Mouse (Mus musculus): ENCODE measurements around the gene Cacna2d4. TPM values are rescaled to one million over a fixed set of nuclear protein-coding genes. Genes with fewer than 3 reads are reported as not detected.

Gene Cacna2d4
- polyA plus RNA-seq, 1 experiment from 2014 or later = not detected

Other genes starting within 250 kb of the Cacna2d4 start
- gene Dcp1b, start 61.3 kb upstream of the Cacna2d4 start, polyA plus RNA-seq (2015; fragmentation: Nextera tagmentation; extraction: Ambion mirVana) = 6.0 and 6.3 TPM in 2 replicates
- gene Cacna1c, start 40.1 kb upstream of the Cacna2d4 start, polyA plus RNA-seq (2015; fragmentation: Nextera tagmentation; extraction: Ambion mirVana) = 41.8 and 43.3 TPM in 2 replicates
- 0.13 and 0.17 TPM in 2 replicates for gene Lrtm2, start 94.2 kb downstream of the Cacna2d4 start, polyA plus RNA-seq (2015; fragmentation: Nextera tagmentation; extraction: Ambion mirVana)
- 25.2 and 33.6 TPM in 2 replicates for gene Adipor2, start 181.2 kb downstream of the Cacna2d4 start, polyA plus RNA-seq (2015; fragmentation: Nextera tagmentation; extraction: Ambion mirVana)
- gene Fbxl14, start 243.1 kb downstream of the Cacna2d4 start, polyA plus RNA-seq (2015; fragmentation: Nextera tagmentation; extraction: Ambion mirVana) = 2.8 and 3.0 TPM in 2 replicates